Mouse (Mus musculus) G1E-ER4 (cell line): ENCODE results near the gene Gm6657. TPM values are rescaled to one million over a fixed set of nuclear protein-coding genes. Genes with fewer than 3 reads are reported as not detected.

Source experiments
- GATA1 ChIP-seq: IDR thresholded peaks from one replicate; pipeline ENCODE4 v1.8.0; 2012; ENCODE audit warnings: low read length, inconsistent platforms
- polyA plus RNA-seq: library from polyadenylated mRNA; stranded (reverse); fragments of >175 nt; gene quantifications from 2 replicates; pipeline ENCODE4 v1.2.3, GENCODE M21; 2012

Gene Gm6657
- polyA plus RNA-seq, 1 experiment, result not detected

DNA sequence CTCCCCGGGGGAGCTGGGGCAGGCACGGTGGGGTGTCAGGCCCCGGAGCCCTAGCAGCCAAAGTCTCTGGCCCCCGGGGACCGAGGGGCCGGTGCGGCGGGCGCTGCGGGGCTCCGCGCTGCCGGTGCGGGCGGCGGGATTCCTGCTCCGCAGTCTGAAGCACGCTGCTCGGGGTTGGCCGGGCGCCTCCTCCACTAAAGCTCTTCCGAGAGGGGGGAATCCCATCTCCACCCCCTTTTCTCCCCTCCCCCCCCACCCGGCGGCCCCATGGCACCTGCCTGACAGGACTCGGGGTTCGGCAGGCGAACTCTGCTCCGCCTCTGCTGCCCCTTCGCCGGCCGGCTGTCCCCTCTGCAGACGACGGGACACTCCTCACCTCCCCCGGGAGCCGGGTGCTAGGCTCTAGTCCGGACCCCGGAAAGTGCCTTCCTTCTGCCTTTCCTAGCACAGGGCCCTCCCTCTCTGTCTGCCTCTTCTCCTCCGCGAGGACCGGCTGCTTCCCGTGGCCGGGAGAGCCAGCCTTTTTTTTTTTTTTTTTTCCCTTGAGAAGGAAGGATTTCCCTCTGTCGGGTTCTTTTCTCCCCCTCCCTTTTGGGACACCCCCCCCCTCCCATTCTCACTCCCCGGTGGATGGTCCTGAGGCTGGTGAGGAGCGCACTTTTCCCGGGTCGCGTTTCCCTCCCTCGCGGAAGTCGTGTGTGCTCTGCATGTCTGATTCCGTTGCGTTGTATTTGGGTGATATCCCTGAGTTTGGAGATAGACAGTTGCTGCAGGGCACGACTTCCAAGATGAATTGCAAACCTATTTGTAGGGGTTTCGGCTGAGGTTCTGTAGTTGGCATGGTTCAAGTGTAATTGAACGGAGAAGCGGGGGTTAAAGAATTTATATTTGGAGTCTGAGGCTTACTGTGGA is 33.2 kb downstream of the Gm6657 start:
- TF ChIP-seq GATA1, result no peak

DNA sequence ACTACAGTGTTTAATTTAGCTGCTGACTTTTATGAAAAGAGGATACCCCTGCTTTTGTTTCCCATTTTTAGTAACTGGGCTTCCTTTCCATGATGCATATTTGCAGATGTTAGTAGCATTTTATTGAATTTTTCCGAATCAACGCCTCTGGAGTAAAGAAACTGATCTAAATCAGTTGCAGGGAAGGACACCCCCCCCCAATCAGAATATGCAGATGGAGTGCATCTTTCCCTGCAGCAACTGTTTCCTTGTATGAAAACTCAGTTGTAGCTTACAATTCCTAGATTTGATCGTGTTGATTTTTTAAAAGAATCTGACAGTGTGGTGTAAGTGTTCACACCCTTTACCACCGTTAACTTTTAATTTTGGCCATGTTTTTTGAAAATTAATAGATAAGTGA is 34.1 kb downstream of the Gm6657 start:
- no peak for TF ChIP-seq GATA1

DNA sequence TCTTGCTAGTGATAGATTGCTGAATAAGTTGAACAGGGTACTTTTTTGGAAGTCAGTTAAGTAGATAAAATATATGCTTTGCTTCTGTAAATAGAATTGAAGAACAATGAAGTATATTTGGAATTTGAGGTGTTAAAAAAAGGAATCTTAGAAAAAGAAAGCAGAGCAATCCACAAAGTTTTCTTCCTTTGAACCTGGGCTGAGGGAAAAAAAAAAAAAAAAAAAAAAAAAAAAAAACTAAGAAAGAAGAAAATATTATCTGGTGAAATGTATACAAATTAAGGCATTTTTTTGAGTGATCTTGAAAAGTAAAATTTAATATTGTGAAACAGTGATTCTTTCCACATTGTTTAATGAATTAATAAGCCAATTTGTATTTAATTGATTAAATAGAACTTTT is 38.5 kb downstream of the Gm6657 start:
- no peak for TF ChIP-seq GATA1

DNA sequence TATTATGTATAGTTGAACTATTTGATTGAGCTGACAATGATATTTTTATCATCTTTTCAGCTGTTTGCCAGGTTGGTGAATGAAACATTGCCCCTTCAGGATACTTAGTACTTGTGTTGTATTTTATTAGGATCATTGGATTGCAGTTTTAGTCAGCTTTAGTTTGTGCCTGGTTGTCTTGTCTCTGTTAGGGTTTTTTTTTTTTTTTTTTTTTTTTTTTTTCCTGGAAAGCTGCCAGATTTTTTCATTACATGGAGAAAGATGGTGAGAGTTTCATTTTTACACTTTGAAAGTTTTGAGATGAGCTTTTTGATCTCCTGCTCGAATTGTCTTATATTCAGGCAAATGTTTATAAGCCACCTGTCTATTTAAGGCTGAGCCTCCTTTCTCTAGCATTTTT is 54.3 kb downstream of the Gm6657 start:
- TF ChIP-seq GATA1, result no peak

DNA sequence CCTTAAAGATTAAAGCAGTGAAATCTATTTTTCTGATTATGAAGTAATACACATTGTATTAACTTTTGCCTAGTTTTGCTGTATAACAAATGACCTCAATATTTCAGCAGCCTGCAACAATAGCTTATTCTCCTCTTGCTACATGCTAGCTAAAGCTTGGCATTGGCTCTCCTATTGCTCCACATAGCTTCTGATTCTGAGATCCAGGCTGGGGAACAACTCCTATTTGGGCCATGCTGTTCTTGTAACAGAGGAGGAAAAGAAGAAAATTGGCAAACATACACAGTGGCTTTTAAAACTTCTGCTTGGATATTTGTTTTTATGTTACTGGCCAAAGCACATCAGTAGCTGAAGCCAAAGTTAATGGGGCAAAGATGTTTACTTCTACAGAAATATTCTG is 55.1 kb downstream of the Gm6657 start:
- TF ChIP-seq GATA1, result no peak

Other genes with a start within 250 kb of the Gm6657 start
- 20.5 and 24.0 TPM in 2 replicates for gene Gphn, start 32.1 kb downstream of the Gm6657 start, polyA plus RNA-seq